Mouse (Mus musculus) urinary bladder, postnatal 36 days (tissue): ENCODE data around the gene Slc50a1.
A peak's percentile ranks its signal among the peaks of the same experiment; 100 is the strongest.

Source experiments
- DNase-seq, 2 experiments: peaks; one replicate each; pipeline ENCODE4 v3.0.0; 2022; ENCODE audit warnings: low spot score in 2 of 2, mixed read lengths in 1 of 2

The Slc50a1 gene

GRCm38 (mm10) chr3:89266439-89266893 is 3.9 kb downstream of the Slc50a1 start:
- DNase-seq = peak; percentile 74 to 80

- DNase-seq = no peak
Measured at GRCm38 (mm10) chr3:89262417-89262816, 8.0 kb downstream of the Slc50a1 start.

- no peak for DNase-seq
Measured at GRCm38 (mm10) chr3:89260211-89260610, 10.2 kb downstream of the Slc50a1 start.

GRCm38 (mm10) chr3:89259076-89259475 is 11.3 kb downstream of the Slc50a1 start, which contains the start of gene Dpm3:
Gene Dpm3, plus strand, starts transcription at chr3:89259358.
- DNase-seq = no peak

GRCm38 (mm10) chr3:89256177-89256576 is 14.2 kb downstream of the Slc50a1 start:
- no peak for DNase-seq

- no peak for DNase-seq
Measured at GRCm38 (mm10) chr3:89254994-89255393, 15.4 kb downstream of the Slc50a1 start.

- DNase-seq = no peak
Measured at GRCm38 (mm10) chr3:89251365-89251895, 18.9 kb downstream of the Slc50a1 start.

- peak; percentile 61 to 76 for DNase-seq
Measured at GRCm38 (mm10) chr3:89250435-89251040, 19.8 kb downstream of the Slc50a1 start.

- no peak for DNase-seq
Measured at GRCm38 (mm10) chr3:89247466-89247865, 22.9 kb downstream of the Slc50a1 start.

- peak; percentile 82 to 88 for DNase-seq
Measured at GRCm38 (mm10) chr3:89246261-89247100, 23.9 kb downstream of the Slc50a1 start, which contains the start of gene Trim46. Gene Trim46, minus strand, starts transcription at chr3:89246309.

GRCm38 (mm10) chr3:89245688-89246171 is 24.6 kb downstream of the Slc50a1 start, which contains the start of gene Krtcap2:
Gene Krtcap2, plus strand, starts transcription at chr3:89245966.
- DNase-seq = no peak

- DNase-seq = no peak
Measured at GRCm38 (mm10) chr3:89244982-89245687, 25.2 kb downstream of the Slc50a1 start.

- no peak for DNase-seq
Measured at GRCm38 (mm10) chr3:89244158-89244981, 26.0 kb downstream of the Slc50a1 start.

GRCm38 (mm10) chr3:89243609-89244008 is 26.8 kb downstream of the Slc50a1 start:
- DNase-seq = no peak

- DNase-seq = no peak
Measured at GRCm38 (mm10) chr3:89242331-89242895, 28.0 kb downstream of the Slc50a1 start.

- DNase-seq = no peak
Measured at GRCm38 (mm10) chr3:89238494-89238893, 31.9 kb downstream of the Slc50a1 start.

GRCm38 (mm10) chr3:89237682-89238081 is 32.7 kb downstream of the Slc50a1 start:
- no peak for DNase-seq

- no peak for DNase-seq
Measured at GRCm38 (mm10) chr3:89236516-89236915, 33.9 kb downstream of the Slc50a1 start.

GRCm38 (mm10) chr3:89233562-89234110 is 36.7 kb downstream of the Slc50a1 start:
- no peak for DNase-seq

- no peak for DNase-seq
Measured at GRCm38 (mm10) chr3:89232614-89233013, 37.8 kb downstream of the Slc50a1 start.
